Mouse (Mus musculus) activated CD4-positive, CD25-positive, alpha-beta regulatory T cell, adult 4 months (primary cell): ENCODE results near the gene Cmss1. TPM values are rescaled to one million over a fixed set of nuclear protein-coding genes. Genes with fewer than 3 reads are reported as not detected.

ENCODE experiments used
- ATAC-seq: one replicate; pipeline ENCODE4 v1.8.0; 2017
- polyA plus RNA-seq, 2 experiments: library from polyadenylated mRNA; unstranded; fragments of 100-300 nt; shearing (Covaris generic); gene quantifications; one replicate each; pipeline ENCODE4 v1.2.1; 2017

The Cmss1 gene
- 10 to 100 TPM; 25.5 to 33.1 TPM for polyA plus RNA-seq

- ATAC-seq, result peak; percentile 98
Observed at GRCm38 (mm10) chr16:57606444-57607227, at the start of gene Cmss1. Gene Cmss1 (minus strand): TSS chr16:57606864.

- ATAC-seq, result no peak
Observed at GRCm38 (mm10) chr16:57649888-57650287, 43.2 kb upstream of the Cmss1 start.

- ATAC-seq, result no peak
Observed at GRCm38 (mm10) chr16:57641346-57641885, 34.8 kb upstream of the Cmss1 start.

GRCm38 (mm10) chr16:57634766-57635165 lies 28.1 kb upstream of the Cmss1 start:
- ATAC-seq, result no peak

- ATAC-seq, result peak; percentile 32
Observed at GRCm38 (mm10) chr16:57634191-57634590, 27.5 kb upstream of the Cmss1 start.

GRCm38 (mm10) chr16:57611768-57612167 lies 5.1 kb upstream of the Cmss1 start:
- peak; percentile 51 for ATAC-seq

- no peak for ATAC-seq
Observed at GRCm38 (mm10) chr16:57601031-57601430, 5.6 kb downstream of the Cmss1 start.

- ATAC-seq, result no peak
Observed at GRCm38 (mm10) chr16:57597295-57597957, 9.2 kb downstream of the Cmss1 start.

- peak; percentile 89 for ATAC-seq
Observed at GRCm38 (mm10) chr16:57593422-57594157, 13.1 kb downstream of the Cmss1 start.

- peak; percentile 84 for ATAC-seq
Observed at GRCm38 (mm10) chr16:57585201-57585600, 21.5 kb downstream of the Cmss1 start.

- no peak for ATAC-seq
Observed at GRCm38 (mm10) chr16:57582008-57582407, 24.7 kb downstream of the Cmss1 start.

GRCm38 (mm10) chr16:57580041-57580440 lies 26.6 kb downstream of the Cmss1 start:
- ATAC-seq, result no peak

- peak; percentile 56 for ATAC-seq
Observed at GRCm38 (mm10) chr16:57577519-57577918, 29.1 kb downstream of the Cmss1 start.

GRCm38 (mm10) chr16:57575764-57576388 lies 30.8 kb downstream of the Cmss1 start:
- ATAC-seq, result no peak

GRCm38 (mm10) chr16:57573831-57574230 lies 32.8 kb downstream of the Cmss1 start:
- ATAC-seq, result no peak

- ATAC-seq, result no peak
Observed at GRCm38 (mm10) chr16:57570789-57571311, 35.8 kb downstream of the Cmss1 start.

- ATAC-seq, result no peak
Observed at GRCm38 (mm10) chr16:57568648-57569404, 37.8 kb downstream of the Cmss1 start.

GRCm38 (mm10) chr16:57566215-57566614 lies 40.4 kb downstream of the Cmss1 start:
- ATAC-seq, result no peak

- no peak for ATAC-seq
Observed at GRCm38 (mm10) chr16:57564807-57565206, 41.9 kb downstream of the Cmss1 start.

- ATAC-seq, result no peak
Observed at GRCm38 (mm10) chr16:57563453-57563852, 43.2 kb downstream of the Cmss1 start.

- ATAC-seq, result no peak
Observed at GRCm38 (mm10) chr16:57560185-57560584, 46.5 kb downstream of the Cmss1 start.
